Mouse (Mus musculus) intestine, postnatal 0 days (tissue): ENCODE data around the gene Ndn. TPM values are rescaled to one million over a fixed set of nuclear protein-coding genes. Genes with fewer than 3 reads are reported as not detected.

Experiments used
- ATAC-seq: fragments of 200-750 bp; cut with Nextera tagmentation; 2 replicates; pipeline ENCODE4 v1.8.0; 2017; ENCODE audit warnings: mild to moderate bottlenecking, moderate TSS enrichment, moderate library complexity
- H3K27ac ChIP-seq: fragments of 300-500 bp; sonication (generic); 2 replicates; pipeline ENCODE4 v1.5.1; 2014; ENCODE audit warnings: mild to moderate bottlenecking, low read depth, low read length, moderate library complexity
- H3K27me3 ChIP-seq: fragments of 300-500 bp; sonication (generic); replicated peaks from 2 replicates; pipeline ENCODE4 v1.6.1; 2014; ENCODE audit warnings: low read length, mixed read lengths; ENCODE audit not compliant: control insufficient read depth, insufficient read depth
- H3K36me3 ChIP-seq: fragments of 300-500 bp; sonication (generic); 2 replicates; pipeline ENCODE4 v1.6.1; 2014; ENCODE audit warnings: mild to moderate bottlenecking, moderate library complexity; ENCODE audit not compliant: control insufficient read depth, insufficient read depth
- H3K4me1 ChIP-seq: fragments of 300-500 bp; sonication (generic); replicated peaks from 2 replicates; pipeline ENCODE4 v1.6.1; 2014; ENCODE audit warnings: antibody characterized with exemption, low read length, mixed read lengths; ENCODE audit not compliant: control insufficient read depth, insufficient read depth
- H3K4me2 ChIP-seq: fragments of 300-500 bp; sonication (generic); replicated peaks from 2 replicates; pipeline ENCODE4 v1.6.1; 2014; ENCODE audit warnings: low read depth, mild to moderate bottlenecking, moderate library complexity
- H3K4me3 ChIP-seq: fragments of 300-500 bp; sonication (generic); 2 replicates; pipeline ENCODE4 v1.5.1; 2014; ENCODE audit warnings: low read depth, low read length
- H3K9ac ChIP-seq: fragments of 300-500 bp; sonication (generic); 2 replicates; pipeline ENCODE4 v1.6.1; 2014; ENCODE audit warnings: mild to moderate bottlenecking, low read depth, low read length
- H3K9me3 ChIP-seq: fragments of 300-500 bp; sonication (generic); 2 replicates; pipeline ENCODE4 v1.6.1; 2016; ENCODE audit warnings: mixed run types; ENCODE audit not compliant: control insufficient read depth
- CTCF ChIP-seq: sonication (generic); IDR thresholded peaks from 2 replicates; pipeline ENCODE4 v1.5.1; 2016; ENCODE audit warnings: low read depth, mild to moderate bottlenecking, control low read depth, antibody characterized with exemption, moderate library complexity
- WGBS: fragments of 180-500 bp; shearing (Covaris S2); extraction: QIAGEN DNeasy Blood & Tissue Kit; methylation state at CpG from one replicate; pipeline ENCODE4 v1.1.7; 2014; 5-methylcytosine and 5-hydroxymethylcytosine counted together
- polyA plus RNA-seq: library from polyadenylated mRNA; unstranded; fragments of >200 nt; fragmentation: Nextera tagmentation; extraction: Ambion mirVana; gene quantifications from 2 replicates; pipeline ENCODE4 v1.2.1, GENCODE M21; 2015

Ndn gene
- polyA plus RNA-seq, 1 experiment from 2014 or later: 23.7 TPM

DNA sequence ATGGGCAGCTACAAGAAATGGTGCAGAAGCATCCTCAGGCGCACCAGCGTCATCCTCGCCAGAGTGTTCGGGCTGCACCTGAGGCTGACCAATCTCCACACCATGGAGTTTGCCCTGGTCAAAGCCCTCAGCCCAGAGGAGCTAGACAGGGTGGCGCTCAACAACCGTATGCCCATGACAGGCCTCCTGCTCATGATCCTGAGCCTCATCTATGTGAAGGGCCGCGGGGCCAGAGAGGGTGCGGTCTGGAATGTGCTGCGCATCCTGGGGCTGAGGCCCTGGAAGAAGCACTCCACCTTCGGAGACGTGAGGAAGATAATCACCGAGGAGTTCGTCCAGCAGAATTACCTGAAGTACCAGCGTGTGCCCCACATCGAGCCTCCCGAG, 2.4 kb downstream of the Ndn start:
- peak overlapping the region; percentile 57 for H3K4me2 ChIP-seq
- no peak overlapping the region for H3K9ac ChIP-seq
- 36% methylated on average over 17 of the region's 17 CpGs for WGBS
- H3K9me3 ChIP-seq: no peaks in the 10 kb centered on the region
- no peak for TF ChIP-seq CTCF
- H3K36me3 ChIP-seq: no peaks in the 10 kb centered on the region
- H3K4me3 ChIP-seq: peak overlapping the region; percentile 35
- no peak overlapping the region for H3K27ac ChIP-seq
- ATAC-seq: no peak
- no peaks in the 10 kb centered on the region for H3K27me3 ChIP-seq
- H3K4me1 ChIP-seq: no peaks in the 10 kb centered on the region

DNA sequence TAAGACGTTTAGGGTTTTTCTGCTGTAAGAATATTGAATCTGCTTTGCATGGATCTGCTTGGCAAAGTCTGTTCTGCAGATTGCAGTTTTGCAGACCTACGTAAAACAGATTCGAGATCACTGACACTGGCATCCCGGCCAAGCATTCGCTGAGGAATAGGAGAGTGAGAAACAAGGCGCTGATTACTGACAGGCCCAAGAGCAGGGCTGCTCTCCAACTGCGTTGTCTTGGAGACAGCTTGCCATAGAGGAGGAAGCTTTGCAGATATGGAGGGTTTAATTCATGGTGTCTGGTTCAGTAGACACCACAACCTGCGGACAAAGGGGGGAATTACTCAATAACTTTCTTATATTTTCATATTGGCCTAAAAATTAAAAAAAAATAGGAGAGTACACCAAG, 4.9 kb downstream of the Ndn start:
- Histone ChIP-seq H3K27ac (no peak overlapping the region), H3K4me3 (no peak overlapping the region), H3K9ac (no peak overlapping the region), H3K4me2 (no peak overlapping the region), H3K4me1 (no peaks in the 10 kb centered on the region), H3K9me3 (no peaks in the 10 kb centered on the region), H3K27me3 (no peaks in the 10 kb centered on the region), H3K36me3 (no peaks in the 10 kb centered on the region)
- no peak for ATAC-seq
- 56% methylated on average over 8 of the region's 8 CpGs for WGBS
- TF ChIP-seq CTCF: no peak

DNA sequence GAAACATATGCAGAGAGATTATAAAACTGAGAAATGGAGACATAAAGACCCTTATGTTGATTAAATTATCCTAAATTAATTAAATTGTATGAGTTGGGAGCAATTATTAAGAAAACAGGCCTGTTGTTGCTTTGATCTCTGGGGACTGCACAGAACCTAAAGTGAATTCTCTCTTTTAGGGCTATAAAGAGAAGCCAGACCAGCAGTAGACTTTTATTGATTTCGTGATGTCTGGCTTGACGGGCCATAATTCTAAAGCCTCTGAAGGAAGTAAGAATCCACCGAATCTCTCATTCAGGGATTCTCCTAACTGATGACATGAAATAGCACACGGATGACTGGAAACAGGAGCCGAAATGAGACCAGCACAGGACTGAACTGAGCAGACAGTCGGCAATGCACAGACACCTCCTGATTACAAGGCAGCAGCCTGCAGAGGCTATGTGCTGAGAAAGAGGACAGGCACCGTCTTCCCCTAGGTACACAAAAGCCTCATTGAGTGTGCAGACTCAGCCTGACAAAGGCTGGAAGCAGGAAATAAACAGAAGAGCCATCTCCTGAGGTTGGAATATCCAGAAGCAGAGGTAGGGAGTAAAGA, 18.8 kb downstream of the Ndn start:
- WGBS: 42% methylated on average over 7 of the region's 7 CpGs
- no peaks in the 10 kb centered on the region for H3K27me3 ChIP-seq
- no peak overlapping the region for H3K4me2 ChIP-seq
- no peak for ATAC-seq
- TF ChIP-seq CTCF: no peak
- H3K9ac ChIP-seq: no peak overlapping the region
- H3K9me3 ChIP-seq: no peaks in the 10 kb centered on the region
- H3K4me3 ChIP-seq: no peak overlapping the region
- H3K4me1 ChIP-seq: no peaks in the 10 kb centered on the region
- H3K36me3 ChIP-seq: no peaks in the 10 kb centered on the region
- no peak overlapping the region for H3K27ac ChIP-seq

DNA sequence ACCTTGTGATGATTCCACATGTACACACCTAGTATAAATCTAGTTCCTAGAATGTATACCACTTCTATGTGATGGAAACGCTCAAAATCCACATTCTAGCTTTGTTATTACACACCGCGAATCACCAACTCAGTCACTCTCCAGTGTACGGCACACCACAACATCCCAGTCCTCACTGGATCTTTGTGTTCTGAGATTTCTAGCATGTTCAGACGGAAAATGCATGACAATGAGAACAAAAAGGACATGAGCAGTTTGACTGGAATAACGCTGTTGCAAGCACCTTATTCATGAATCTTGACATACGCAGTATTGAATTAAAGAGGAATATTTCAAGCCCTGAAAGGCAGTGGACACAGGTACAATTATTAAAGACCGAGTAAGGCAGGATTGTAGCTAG, 20.4 kb downstream of the Ndn start:
- H3K4me3 ChIP-seq: no peak overlapping the region
- no peaks in the 10 kb centered on the region for H3K4me1 ChIP-seq
- no peaks in the 10 kb centered on the region for H3K27me3 ChIP-seq
- no peaks in the 10 kb centered on the region for H3K36me3 ChIP-seq
- H3K9ac ChIP-seq: no peak overlapping the region
- H3K9me3 ChIP-seq: no peaks in the 10 kb centered on the region
- H3K4me2 ChIP-seq: no peak overlapping the region
- no peak overlapping the region for H3K27ac ChIP-seq
- ATAC-seq: no peak
- 72% methylated on average over 8 of the region's 8 CpGs for WGBS
- TF ChIP-seq CTCF: no peak

DNA sequence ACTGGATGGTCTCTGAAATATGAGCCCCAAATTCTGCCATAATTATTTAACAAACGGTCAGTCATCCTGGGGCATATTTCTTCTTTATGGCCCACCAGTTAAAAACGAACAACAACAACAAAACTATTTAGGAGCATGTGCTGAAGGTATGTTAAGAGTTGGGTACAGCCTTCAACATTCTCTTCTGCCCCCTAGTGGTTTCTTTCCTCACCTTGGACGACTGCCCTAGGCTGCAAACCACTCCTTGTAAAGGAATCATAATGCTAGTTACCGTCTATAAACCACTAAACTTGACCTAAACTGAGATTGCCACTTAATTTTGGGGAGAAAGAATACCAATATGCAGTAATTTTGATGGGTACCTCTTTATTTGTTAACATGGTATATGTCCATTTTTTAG, 29.3 kb downstream of the Ndn start:
- WGBS: 32% methylated on average over 4 of the region's 4 CpGs
- H3K9me3 ChIP-seq: no peaks in the 10 kb centered on the region
- no peak overlapping the region for H3K9ac ChIP-seq
- H3K27ac ChIP-seq: no peak overlapping the region
- no peak for ATAC-seq
- TF ChIP-seq CTCF: peak; percentile 58
- no peak overlapping the region for H3K4me2 ChIP-seq
- no peaks in the 10 kb centered on the region for H3K27me3 ChIP-seq
- no peaks in the 10 kb centered on the region for H3K36me3 ChIP-seq
- no peak overlapping the region for H3K4me3 ChIP-seq
- H3K4me1 ChIP-seq: no peaks in the 10 kb centered on the region

DNA sequence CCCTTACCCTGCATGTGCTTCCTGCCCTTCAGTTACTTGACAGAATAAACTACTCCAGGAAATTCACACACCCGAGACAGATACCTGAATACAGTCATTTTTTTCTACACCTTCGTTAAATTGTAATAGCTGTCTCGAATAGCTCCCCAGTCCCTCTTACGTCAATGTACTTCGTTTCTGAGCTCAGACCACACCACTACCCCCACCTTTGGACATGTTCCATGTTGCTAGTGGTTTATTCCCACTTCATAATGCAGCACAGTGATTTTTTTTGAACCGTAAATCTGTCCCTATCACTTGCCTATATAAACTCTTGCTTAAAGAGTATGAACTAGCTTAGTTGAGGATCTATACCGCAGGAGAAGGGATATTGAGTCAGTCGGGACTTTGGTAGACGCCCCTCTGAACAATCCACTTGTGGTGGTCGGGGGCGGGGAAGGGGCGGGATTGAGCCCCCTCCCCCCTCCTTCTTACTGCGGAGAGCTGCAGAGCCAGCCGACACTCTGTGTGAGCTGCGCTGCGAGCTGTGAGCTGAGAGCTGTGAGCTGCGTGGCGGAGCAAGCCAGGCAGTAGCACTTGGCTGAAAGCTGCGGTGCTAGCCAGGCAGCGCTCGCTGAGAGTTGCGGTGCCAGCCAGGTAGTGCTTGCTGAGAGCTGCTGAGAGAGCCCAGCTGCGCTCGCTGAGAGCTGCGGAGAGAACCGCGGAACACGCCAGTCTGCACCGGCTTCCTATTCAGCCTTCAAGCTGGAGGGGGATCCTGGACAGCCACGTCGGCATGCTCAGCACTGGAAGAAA, 30.3 kb downstream of the Ndn start, which contains the start of gene Magel2:
Gene Magel2 (plus strand): TSS at position 501 of the 795 bp plus-strand sequence.
- peak; percentile 45; the same call in 1 of the 2 replicates for ATAC-seq
- no peaks in the 10 kb centered on the region for H3K4me1 ChIP-seq
- peak within 1 kb of the TSS; percentile 27 for H3K4me3 ChIP-seq
- no peak for TF ChIP-seq CTCF
- H3K9ac ChIP-seq: no peak within 1 kb of the TSS
- H3K4me2 ChIP-seq: peak within 1 kb of the TSS; percentile 57
- 21% methylated on average over 31 of the region's 31 CpGs for WGBS
- no peaks in the 10 kb centered on the region for H3K9me3 ChIP-seq
- H3K27ac ChIP-seq: no peak within 1 kb of the TSS
- H3K27me3 ChIP-seq: no peaks in the 10 kb centered on the region
- H3K36me3 ChIP-seq: no peaks in the 10 kb centered on the region
